Mouse (Mus musculus): ENCODE measurements around the gene Ptprs. TPM values are rescaled to one million over a fixed set of nuclear protein-coding genes. Genes with fewer than 3 reads are reported as not detected.

The Ptprs gene
- polyA plus RNA-seq, 1 experiment from 2014 or later: 44.7 TPM

- ATAC-seq (replicated peaks; ENCODE audit: low FRiP score, low read depth): no peak
- no peak for TF ChIP-seq CTCF (IDR thresholded peaks at IDR 0.05; ENCODE audit: low read depth)
- DNase-seq (ENCODE audit: low spot score): no peak
- Histone ChIP-seq H3K27me3 (ENCODE audit: insufficient read depth, low read length) (no peaks in the 10 kb centered on the region), H3K9ac (ENCODE audit: low read depth, low read length) (no peak overlapping the region), H3K27ac (no peak overlapping the region), H3K4me1 (replicated peaks; ENCODE audit: insufficient read depth, low read length) (peaks cover 9% of the 10 kb centered on the region), H3K9me3 (replicated peaks; ENCODE audit: low read length) (no peaks in the 10 kb centered on the region), H3K4me3 (replicated peaks; ENCODE audit: low read depth, low read length) (no peak overlapping the region), H3K4me2 (ENCODE audit: low read length) (no peak overlapping the region), H3K36me3 (ENCODE audit: insufficient read depth, low read length) (peaks cover 49% of the 10 kb centered on the region)
- WGBS: 87% methylated on average over 1 of the region's 1 CpGs
These were observed 101.4 kb downstream of the Ptprs start for GRCm38 (mm10) chr17:56374851-56375250.

GRCm38 (mm10) chr17:56373136-56374034 is 102.9 kb downstream of the Ptprs start:
- Histone ChIP-seq H3K9me3 (replicated peaks; ENCODE audit: low read length) (no peaks in the 10 kb centered on the region), H3K4me3 (replicated peaks; ENCODE audit: low read depth, low read length) (no peak overlapping the region), H3K4me2 (ENCODE audit: low read length) (no peak overlapping the region), H3K9ac (ENCODE audit: low read depth, low read length) (no peak overlapping the region), H3K27me3 (ENCODE audit: insufficient read depth, low read length) (no peaks in the 10 kb centered on the region), H3K36me3 (ENCODE audit: insufficient read depth, low read length) (peaks cover 60% of the 10 kb centered on the region), H3K4me1 (replicated peaks; ENCODE audit: insufficient read depth, low read length) (no peaks in the 10 kb centered on the region), H3K27ac (no peak overlapping the region)
- DNase-seq (ENCODE audit: low spot score) (no peak), ATAC-seq (replicated peaks; ENCODE audit: low FRiP score, low read depth) (no peak)
- WGBS: 67% methylated on average over 17 of the region's 17 CpGs
- no peak for TF ChIP-seq CTCF (IDR thresholded peaks at IDR 0.05; ENCODE audit: low read depth)

- H3K4me3 ChIP-seq (replicated peaks; ENCODE audit: low read depth, low read length): no peak overlapping the region
- H3K27ac ChIP-seq: no peak overlapping the region
- peak; percentile 41 for TF ChIP-seq CTCF (IDR thresholded peaks at IDR 0.05; ENCODE audit: low read depth)
- no peaks in the 10 kb centered on the region for H3K9me3 ChIP-seq (replicated peaks; ENCODE audit: low read length)
- no peak for DNase-seq (ENCODE audit: low spot score)
- 63% methylated on average over 4 of the region's 4 CpGs for WGBS
- H3K36me3 ChIP-seq (ENCODE audit: insufficient read depth, low read length): peaks cover 49% of the 10 kb centered on the region
- ATAC-seq (replicated peaks; ENCODE audit: low FRiP score, low read depth): no peak
- H3K9ac ChIP-seq (ENCODE audit: low read depth, low read length): no peak overlapping the region; the same call in 1 of the 2 replicates
- no peak overlapping the region for H3K4me2 ChIP-seq (ENCODE audit: low read length)
- no peaks in the 10 kb centered on the region for H3K27me3 ChIP-seq (ENCODE audit: insufficient read depth, low read length)
- no peaks in the 10 kb centered on the region for H3K4me1 ChIP-seq (replicated peaks; ENCODE audit: insufficient read depth, low read length)
These were observed 104.2 kb downstream of the Ptprs start for GRCm38 (mm10) chr17:56372109-56372508.

- Histone ChIP-seq H3K27ac (no peak overlapping the region), H3K36me3 (ENCODE audit: insufficient read depth, low read length) (peaks cover 39% of the 10 kb centered on the region), H3K4me1 (replicated peaks; ENCODE audit: insufficient read depth, low read length) (no peaks in the 10 kb centered on the region), H3K4me3 (replicated peaks; ENCODE audit: low read depth, low read length) (no peak overlapping the region), H3K9me3 (replicated peaks; ENCODE audit: low read length) (no peaks in the 10 kb centered on the region), H3K4me2 (ENCODE audit: low read length) (no peak overlapping the region), H3K27me3 (ENCODE audit: insufficient read depth, low read length) (no peaks in the 10 kb centered on the region), H3K9ac (ENCODE audit: low read depth, low read length) (no peak overlapping the region)
- WGBS: 63% methylated on average over 15 of the region's 15 CpGs
- DNase-seq (ENCODE audit: low spot score) (no peak), ATAC-seq (replicated peaks; ENCODE audit: low FRiP score, low read depth) (no peak)
- TF ChIP-seq CTCF (IDR thresholded peaks at IDR 0.05; ENCODE audit: low read depth): no peak
These were observed 105.1 kb downstream of the Ptprs start for GRCm38 (mm10) chr17:56371029-56371660.

GRCm38 (mm10) chr17:56370090-56370489 is 106.2 kb downstream of the Ptprs start:
- peaks cover 33% of the 10 kb centered on the region for H3K36me3 ChIP-seq (ENCODE audit: insufficient read depth, low read length)
- WGBS: 76% methylated on average over 3 of the region's 3 CpGs

GRCm38 (mm10) chr17:56368291-56368790 is 107.9 kb downstream of the Ptprs start:
- no peak overlapping the region for H3K9ac ChIP-seq (ENCODE audit: low read depth, low read length)
- ATAC-seq (replicated peaks; ENCODE audit: low FRiP score, low read depth) (no peak), DNase-seq (ENCODE audit: low spot score) (no peak)
- TF ChIP-seq CTCF (IDR thresholded peaks at IDR 0.05; ENCODE audit: low read depth): no peak
- H3K4me2 ChIP-seq (ENCODE audit: low read length): no peak overlapping the region
- 90% methylated on average over 6 of the region's 6 CpGs for WGBS
- no peaks in the 10 kb centered on the region for H3K9me3 ChIP-seq (replicated peaks; ENCODE audit: low read length)
- H3K36me3 ChIP-seq (ENCODE audit: insufficient read depth, low read length): peaks cover 27% of the 10 kb centered on the region
- H3K27me3 ChIP-seq (ENCODE audit: insufficient read depth, low read length): no peaks in the 10 kb centered on the region
- H3K27ac ChIP-seq: no peak overlapping the region
- no peak overlapping the region for H3K4me3 ChIP-seq (replicated peaks; ENCODE audit: low read depth, low read length)
- H3K4me1 ChIP-seq (replicated peaks; ENCODE audit: insufficient read depth, low read length): peaks cover 12% of the 10 kb centered on the region

More at GRCm38 (mm10) chr17:56370090-56370489, 106.2 kb downstream of the Ptprs start:
- ATAC-seq (replicated peaks; ENCODE audit: low FRiP score, low read depth) (no peak), DNase-seq (ENCODE audit: low spot score) (no peak)
- Histone ChIP-seq H3K9me3 (replicated peaks; ENCODE audit: low read length) (no peaks in the 10 kb centered on the region), H3K9ac (ENCODE audit: low read depth, low read length) (no peak overlapping the region), H3K4me2 (ENCODE audit: low read length) (no peak overlapping the region), H3K27me3 (ENCODE audit: insufficient read depth, low read length) (no peaks in the 10 kb centered on the region), H3K4me1 (replicated peaks; ENCODE audit: insufficient read depth, low read length) (peaks cover 9% of the 10 kb centered on the region), H3K27ac (no peak overlapping the region), H3K4me3 (replicated peaks; ENCODE audit: low read depth, low read length) (no peak overlapping the region)
- TF ChIP-seq CTCF (IDR thresholded peaks at IDR 0.05; ENCODE audit: low read depth): no peak
